Mouse (Mus musculus): Measurements from ENCODE around the gene Ccdc177.
"Not testable (repeated sequence)": the region's sequence is repeated elsewhere in the genome, so short reads cannot be mapped to it uniquely, and the experiment has no call there.

The Ccdc177 gene

GRCm38 (mm10) chr12:80760396-80760801 lies at the start of gene Ccdc177:
Gene Ccdc177, minus strand, starts transcription at chr12:80760687.
- DNase-seq, result peak; percentile 92

- DNase-seq, result no peak
Measured at GRCm38 (mm10) chr12:80810005-80810404, 49.5 kb upstream of the Ccdc177 start.

- DNase-seq, result no peak
Measured at GRCm38 (mm10) chr12:80807451-80808085, 47.1 kb upstream of the Ccdc177 start.

- DNase-seq, result no peak
Measured at GRCm38 (mm10) chr12:80804861-80805428, 44.5 kb upstream of the Ccdc177 start.

- peak; percentile 89 for DNase-seq
Measured at GRCm38 (mm10) chr12:80803924-80804323, 43.4 kb upstream of the Ccdc177 start.

- DNase-seq, result no peak
Measured at GRCm38 (mm10) chr12:80801443-80801842, 41.0 kb upstream of the Ccdc177 start.

GRCm38 (mm10) chr12:80800156-80800555 lies 39.7 kb upstream of the Ccdc177 start:
- DNase-seq, result no peak

GRCm38 (mm10) chr12:80798271-80798670 lies 37.8 kb upstream of the Ccdc177 start:
- DNase-seq, result no peak

- no peak for DNase-seq
Measured at GRCm38 (mm10) chr12:80794935-80795785, 34.7 kb upstream of the Ccdc177 start.

GRCm38 (mm10) chr12:80794522-80794921 lies 34.0 kb upstream of the Ccdc177 start:
- no peak for DNase-seq

- no peak for DNase-seq
Measured at GRCm38 (mm10) chr12:80793535-80793934, 33.0 kb upstream of the Ccdc177 start.

- no peak for DNase-seq
Measured at GRCm38 (mm10) chr12:80792867-80793266, 32.4 kb upstream of the Ccdc177 start.

GRCm38 (mm10) chr12:80791571-80792444 lies 31.3 kb upstream of the Ccdc177 start:
- DNase-seq, result no peak

GRCm38 (mm10) chr12:80790700-80791570 lies 30.4 kb upstream of the Ccdc177 start:
- no peak for DNase-seq

GRCm38 (mm10) chr12:80789849-80790694 lies 29.6 kb upstream of the Ccdc177 start, which contains the start of gene Susd6:
Gene Susd6, plus strand, starts transcription at chr12:80790510.
- DNase-seq, result peak; percentile 98

- DNase-seq, result not testable (repeated sequence)
Measured at GRCm38 (mm10) chr12:80789276-80789675, 28.8 kb upstream of the Ccdc177 start.

GRCm38 (mm10) chr12:80788188-80788587 lies 27.7 kb upstream of the Ccdc177 start:
- no peak for DNase-seq

GRCm38 (mm10) chr12:80787604-80788003 lies 27.1 kb upstream of the Ccdc177 start:
- no peak for DNase-seq

- DNase-seq, result no peak
Measured at GRCm38 (mm10) chr12:80786591-80786990, 26.1 kb upstream of the Ccdc177 start.

GRCm38 (mm10) chr12:80785597-80785996 lies 25.1 kb upstream of the Ccdc177 start:
- no peak for DNase-seq

GRCm38 (mm10) chr12:80785005-80785404 lies 24.5 kb upstream of the Ccdc177 start:
- DNase-seq, result no peak
